Mouse (Mus musculus) forebrain, embryonic 13.5 days (tissue): ENCODE measurements around the gene Elmsan1. TPM values are rescaled to one million over a fixed set of nuclear protein-coding genes. Genes with fewer than 3 reads are reported as not detected.
"Not testable (repeated sequence)": the region's sequence is repeated elsewhere in the genome, so short reads cannot be mapped to it uniquely, and the experiment has no call there.

Source experiments
- ATAC-seq: fragments of 200-750 bp; cut with Nextera tagmentation; 2 replicates; pipeline ENCODE4 v1.8.0; 2017
- H3K27ac ChIP-seq: fragments of 300-500 bp; sonication (generic); 2 replicates; pipeline ENCODE4 v1.5.1; 2015; ENCODE audit warnings: inconsistent platforms, mild to moderate bottlenecking, moderate library complexity
- H3K27me3 ChIP-seq: fragments of 300-500 bp; sonication (generic); 2 replicates; pipeline ENCODE4 v1.6.1; 2015; ENCODE audit warnings: mild to moderate bottlenecking, inconsistent platforms
- H3K36me3 ChIP-seq: fragments of 300-500 bp; sonication (generic); 2 replicates; pipeline ENCODE4 v1.6.1; 2015; ENCODE audit warnings: mild to moderate bottlenecking, inconsistent platforms; ENCODE audit not compliant: poor library complexity, severe bottlenecking
- H3K4me1 ChIP-seq: fragments of 300-500 bp; sonication (generic); 2 replicates; pipeline ENCODE4 v1.6.1; 2015; ENCODE audit warnings: inconsistent platforms
- H3K4me2 ChIP-seq: fragments of 300-500 bp; sonication (generic); 2 replicates; pipeline ENCODE4 v1.6.1; 2015; ENCODE audit warnings: inconsistent platforms, mild to moderate bottlenecking, moderate library complexity
- H3K4me3 ChIP-seq: fragments of 300-500 bp; sonication (generic); 2 replicates; pipeline ENCODE4 v1.5.1; 2015; ENCODE audit warnings: mild to moderate bottlenecking, inconsistent platforms
- H3K9ac ChIP-seq: fragments of 300-500 bp; sonication (generic); 2 replicates; pipeline ENCODE4 v1.6.1; 2015; ENCODE audit warnings: mild to moderate bottlenecking, inconsistent platforms
- H3K9me3 ChIP-seq: fragments of 300-500 bp; sonication (generic); replicated peaks from 2 replicates; pipeline ENCODE4 v1.6.1; 2016; ENCODE audit warnings: inconsistent platforms
- WGBS: fragments of 180-500 bp; shearing (Covaris S2); methylation state at CpG from one replicate; pipeline ENCODE4 v1.1.7; 2015; 5-methylcytosine and 5-hydroxymethylcytosine counted together
- polyA plus RNA-seq: library from polyadenylated mRNA; unstranded; fragments of >200 nt; fragmentation: Nextera tagmentation; extraction: Ambion mirVana; gene quantifications from 2 replicates; pipeline ENCODE4 v1.2.1, GENCODE M21; 2015

Elmsan1 gene
- polyA plus RNA-seq = 5.0 and 5.6 TPM in 2 replicates

DNA sequence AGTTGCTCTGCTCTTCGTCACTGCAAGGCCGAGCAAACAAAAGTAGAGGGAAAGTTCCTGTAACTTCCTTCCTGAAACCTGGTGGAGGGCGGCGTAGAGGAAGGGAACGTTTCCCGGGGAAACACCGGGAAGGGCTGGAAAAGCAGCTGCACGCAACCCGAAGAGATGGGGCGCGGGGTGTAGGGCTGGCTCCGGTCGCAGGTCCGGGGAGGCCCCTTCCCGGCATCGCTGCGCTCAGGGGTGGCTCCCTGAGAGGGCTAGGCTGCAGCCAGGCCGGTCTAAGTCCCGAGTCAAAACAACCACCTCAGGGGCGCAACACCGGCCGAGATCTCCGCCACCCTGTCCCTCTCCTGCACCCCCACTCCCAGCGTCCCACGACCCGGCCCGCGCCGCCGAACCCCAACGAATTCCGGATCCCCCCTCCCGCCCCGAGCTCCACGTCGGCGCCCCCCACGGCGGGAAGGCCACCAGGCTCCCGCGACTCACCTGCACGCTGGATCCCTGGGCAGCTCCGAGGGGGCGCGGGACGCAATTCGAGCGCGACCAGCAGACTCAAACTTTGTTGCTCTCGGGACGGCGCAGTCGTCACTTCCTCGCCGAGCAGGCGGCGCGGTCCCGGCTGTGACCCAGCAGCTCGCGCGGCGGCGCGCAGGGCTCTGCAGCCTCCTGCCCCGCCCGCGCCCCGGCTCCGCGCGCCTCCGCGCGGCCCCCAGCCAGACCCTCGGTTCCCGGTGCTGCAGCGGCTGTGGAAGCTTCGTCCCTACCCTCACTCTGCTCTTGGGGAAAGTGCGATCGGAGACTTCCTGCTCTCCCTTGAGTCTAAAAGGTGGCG, at the start of gene Elmsan1:
Elmsan1 (minus strand) TSS at position 593 of the 832 bp plus-strand sequence.
- Histone ChIP-seq H3K9me3 (no peaks in the 10 kb centered on the region), H3K9ac (peak within 1 kb of the TSS; percentile 82), H3K4me3 (peak within 1 kb of the TSS; percentile 71), H3K27ac (peak within 1 kb of the TSS; percentile 76), H3K4me2 (peak within 1 kb of the TSS; percentile 97), H3K4me1 (peaks cover 71% of the 10 kb centered on the region), H3K27me3 (no peaks in the 10 kb centered on the region), H3K36me3 (no peaks in the 10 kb centered on the region)
- peak; percentile 65 for ATAC-seq
- under 1% methylated on average over 66 of the region's 82 CpGs for WGBS

- Histone ChIP-seq H3K9me3 (peaks cover 4% of the 10 kb centered on the region; the same call in 1 of the 2 replicates), H3K4me1 (no peaks in the 10 kb centered on the region), H3K4me2 (no peak overlapping the region), H3K27ac (no peak overlapping the region), H3K27me3 (no peaks in the 10 kb centered on the region), H3K9ac (no peak overlapping the region), H3K36me3 (no peaks in the 10 kb centered on the region), H3K4me3 (no peak overlapping the region)
- WGBS = 80% methylated on average over 2 of the region's 2 CpGs
- no peak for ATAC-seq
Measured at GRCm38 (mm10) chr12:84267264-84267663, 48.6 kb upstream of the Elmsan1 start.

- H3K36me3 ChIP-seq = no peaks in the 10 kb centered on the region
- peaks cover 4% of the 10 kb centered on the region; the same call in 1 of the 2 replicates for H3K9me3 ChIP-seq
- no peak overlapping the region for H3K27ac ChIP-seq
- no peaks in the 10 kb centered on the region for H3K27me3 ChIP-seq
- no peak overlapping the region for H3K4me2 ChIP-seq
- no peak overlapping the region for H3K9ac ChIP-seq
- H3K4me3 ChIP-seq = no peak overlapping the region
- no peaks in the 10 kb centered on the region for H3K4me1 ChIP-seq
- WGBS = 51% methylated on average over 7 of the region's 7 CpGs
- ATAC-seq = no peak
Measured at GRCm38 (mm10) chr12:84260363-84260762, 41.7 kb upstream of the Elmsan1 start.

DNA sequence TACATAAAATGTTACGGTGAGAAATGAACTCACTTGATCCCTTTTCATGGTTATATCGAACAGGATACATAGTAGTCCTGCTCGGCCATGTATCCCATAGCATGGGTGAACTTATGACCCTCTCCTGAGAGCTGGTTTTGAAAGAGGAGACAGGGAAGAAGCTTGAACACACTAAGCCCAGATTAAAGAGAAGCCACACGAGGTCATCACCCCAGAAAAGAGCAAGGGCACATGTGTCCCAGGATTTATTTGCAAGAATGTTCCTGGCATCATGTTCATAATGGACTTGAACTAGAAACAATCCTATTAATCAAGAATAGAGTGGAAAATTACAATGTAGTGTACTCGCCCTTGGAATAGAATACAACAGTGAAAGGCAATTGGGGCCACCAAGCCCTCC, 36.2 kb upstream of the Elmsan1 start:
- no peaks in the 10 kb centered on the region for H3K9me3 ChIP-seq
- no peaks in the 10 kb centered on the region for H3K27me3 ChIP-seq
- no peak for ATAC-seq
- no peaks in the 10 kb centered on the region for H3K4me1 ChIP-seq
- no peak overlapping the region for H3K9ac ChIP-seq
- H3K27ac ChIP-seq = no peak overlapping the region
- H3K4me3 ChIP-seq = no peak overlapping the region
- H3K36me3 ChIP-seq = no peaks in the 10 kb centered on the region
- 78% methylated on average over 5 of the region's 5 CpGs for WGBS
- no peak overlapping the region for H3K4me2 ChIP-seq

DNA sequence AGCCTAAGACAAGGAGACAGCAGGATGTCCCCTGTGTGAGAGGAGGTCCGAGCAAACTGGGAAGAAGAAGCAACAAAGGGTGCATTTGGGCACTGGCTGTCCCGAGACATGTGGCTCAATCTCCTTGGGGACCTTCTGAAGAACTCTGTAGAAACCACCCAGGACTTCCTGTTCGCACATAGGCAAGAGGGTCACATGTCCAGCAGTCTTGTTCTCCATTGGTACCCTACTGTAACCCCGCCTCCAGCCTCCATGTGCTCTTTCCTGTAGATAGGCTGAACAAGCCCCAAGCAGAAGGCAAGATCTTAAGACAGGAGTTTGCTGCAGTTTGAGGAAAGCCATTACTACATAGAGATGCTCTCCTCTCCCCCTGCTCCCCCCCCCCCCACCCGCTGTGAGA, 34.1 kb upstream of the Elmsan1 start:
- no peak overlapping the region for H3K9ac ChIP-seq
- no peaks in the 10 kb centered on the region for H3K27me3 ChIP-seq
- no peaks in the 10 kb centered on the region for H3K36me3 ChIP-seq
- WGBS = 87% methylated on average over 5 of the region's 5 CpGs
- H3K4me2 ChIP-seq = no peak overlapping the region
- H3K4me1 ChIP-seq = no peaks in the 10 kb centered on the region
- no peak for ATAC-seq
- no peak overlapping the region for H3K27ac ChIP-seq
- H3K9me3 ChIP-seq = no peaks in the 10 kb centered on the region
- no peak overlapping the region for H3K4me3 ChIP-seq

- 7% methylated on average over 3 of the region's 3 CpGs for WGBS
- Histone ChIP-seq H3K27me3 (no peaks in the 10 kb centered on the region), H3K4me3 (no peak overlapping the region), H3K9ac (no peak overlapping the region), H3K4me1 (no peaks in the 10 kb centered on the region), H3K4me2 (no peak overlapping the region), H3K27ac (no peak overlapping the region), H3K9me3 (no peaks in the 10 kb centered on the region), H3K36me3 (no peaks in the 10 kb centered on the region)
- ATAC-seq = no peak
Measured at GRCm38 (mm10) chr12:84249217-84249616, 30.5 kb upstream of the Elmsan1 start.

GRCm38 (mm10) chr12:84245683-84246082, 27.0 kb upstream of the Elmsan1 start:
- Histone ChIP-seq H3K27ac (no peak overlapping the region), H3K4me3 (no peak overlapping the region), H3K4me2 (no peak overlapping the region), H3K9ac (no peak overlapping the region), H3K9me3 (no peaks in the 10 kb centered on the region), H3K27me3 (no peaks in the 10 kb centered on the region), H3K4me1 (no peaks in the 10 kb centered on the region), H3K36me3 (no peaks in the 10 kb centered on the region)
- WGBS = 56% methylated on average over 5 of the region's 5 CpGs
- no peak for ATAC-seq

DNA sequence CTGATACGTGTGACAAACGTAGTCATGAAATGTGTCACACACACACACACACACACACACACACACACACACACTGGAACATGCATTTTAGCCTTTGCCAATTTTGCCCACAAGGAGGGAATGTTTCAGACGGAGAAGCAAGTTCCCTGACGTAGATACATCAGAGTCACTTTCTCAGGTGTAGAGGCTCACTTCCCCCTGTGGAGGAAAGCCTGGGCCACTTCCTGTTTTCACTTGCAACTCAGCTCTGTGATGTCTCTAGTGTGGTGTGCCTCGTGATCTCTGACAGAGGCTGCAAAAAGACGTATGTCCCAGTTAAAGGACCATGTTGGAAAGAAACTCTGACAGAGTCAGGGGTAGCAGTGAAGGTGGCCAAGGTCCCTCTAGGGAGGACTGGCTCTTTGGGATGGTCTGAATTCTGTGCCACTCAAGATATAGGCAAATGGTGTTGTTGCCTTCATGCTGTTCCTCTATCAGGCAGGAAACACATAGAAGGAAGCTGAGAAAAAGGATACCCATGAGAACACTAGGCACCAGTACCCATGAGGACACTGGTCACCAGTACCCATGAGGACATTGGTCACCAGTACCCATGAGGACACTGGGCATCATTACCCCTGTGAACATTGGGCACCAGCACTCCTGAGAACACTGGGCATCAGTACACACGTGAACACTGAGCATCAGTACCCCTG, 24.5 kb upstream of the Elmsan1 start:
- Histone ChIP-seq H3K9ac (no peak overlapping the region), H3K4me3 (no peak overlapping the region), H3K4me1 (no peaks in the 10 kb centered on the region), H3K4me2 (no peak overlapping the region), H3K27me3 (no peaks in the 10 kb centered on the region), H3K27ac (no peak overlapping the region), H3K36me3 (no peaks in the 10 kb centered on the region), H3K9me3 (no peaks in the 10 kb centered on the region)
- 89% methylated on average over 7 of the region's 7 CpGs for WGBS
- no peak for ATAC-seq

DNA sequence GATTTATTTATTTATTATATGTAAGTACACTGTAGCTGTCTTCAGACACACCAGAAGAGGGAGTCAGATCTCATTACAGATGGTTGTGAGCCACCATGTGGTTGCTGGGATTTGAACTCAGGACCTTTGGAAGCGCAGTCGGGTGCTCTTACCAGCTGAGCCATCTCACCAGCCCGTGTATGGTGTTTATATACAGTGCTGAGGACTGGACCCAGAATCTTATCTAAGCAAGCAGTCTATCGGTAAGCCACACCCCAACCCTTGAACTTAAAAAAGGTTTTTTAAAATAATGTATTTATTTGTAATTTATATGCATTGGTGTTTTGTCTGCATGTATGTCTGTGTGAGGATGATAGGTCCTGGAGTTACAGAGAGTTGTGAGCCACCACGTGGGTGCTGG, 18.4 kb upstream of the Elmsan1 start:
- not testable (repeated sequence) for H3K9ac ChIP-seq, H3K4me3 ChIP-seq, H3K4me2 ChIP-seq, H3K27ac ChIP-seq, ATAC-seq, H3K27me3 ChIP-seq, H3K9me3 ChIP-seq, H3K4me1 ChIP-seq, H3K36me3 ChIP-seq
- WGBS = 92% methylated on average over 5 of the region's 5 CpGs

DNA sequence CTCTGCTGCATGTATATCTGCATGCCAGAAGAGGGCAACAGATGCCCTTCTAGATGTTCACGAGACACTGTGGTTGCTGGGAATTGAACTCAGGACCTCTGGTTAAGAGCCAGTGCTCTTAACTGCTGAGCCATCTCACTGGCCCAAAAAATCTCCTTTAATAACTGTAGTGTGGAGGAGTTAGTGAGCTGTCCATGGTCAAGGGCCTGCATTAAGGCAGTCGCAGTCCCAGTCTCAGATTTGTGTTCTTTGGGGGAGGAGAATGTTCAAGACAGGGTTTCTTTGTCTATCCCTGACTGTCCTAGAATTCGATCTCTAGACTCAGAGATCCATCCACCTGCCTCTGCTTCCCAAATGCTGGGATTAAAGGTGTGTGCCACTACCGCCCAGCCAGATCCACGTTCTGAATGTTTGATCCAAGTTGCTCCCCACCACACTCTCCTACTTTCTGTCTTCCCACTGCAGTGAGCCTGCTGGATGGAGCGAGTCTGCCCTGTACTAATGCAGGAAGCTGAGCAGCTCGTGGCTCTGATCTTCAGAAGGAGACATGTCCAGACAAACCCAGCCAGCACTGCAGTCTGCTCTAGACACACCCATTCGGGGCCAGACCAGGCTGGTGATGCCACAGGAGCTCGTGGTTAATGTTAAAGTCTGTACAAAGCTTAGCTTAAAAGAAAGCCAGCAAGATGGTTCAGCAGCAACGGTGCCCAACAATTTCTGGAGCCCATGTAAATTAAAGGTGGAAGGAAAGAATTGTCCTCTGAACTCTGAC, 17.5 kb upstream of the Elmsan1 start:
- ATAC-seq = no peak
- Histone ChIP-seq H3K36me3 (no peaks in the 10 kb centered on the region), H3K27me3 (no peaks in the 10 kb centered on the region), H3K4me2 (no peak overlapping the region), H3K4me3 (no peak overlapping the region), H3K4me1 (no peaks in the 10 kb centered on the region), H3K9ac (no peak overlapping the region), H3K27ac (no peak overlapping the region), H3K9me3 (no peaks in the 10 kb centered on the region)
- WGBS = 85% methylated on average over 10 of the region's 10 CpGs

GRCm38 (mm10) chr12:84235577-84235976, 16.9 kb upstream of the Elmsan1 start:
- Histone ChIP-seq H3K27me3 (no peaks in the 10 kb centered on the region), H3K36me3 (no peaks in the 10 kb centered on the region), H3K9ac (no peak overlapping the region), H3K4me2 (no peak overlapping the region), H3K27ac (no peak overlapping the region), H3K9me3 (no peaks in the 10 kb centered on the region), H3K4me3 (no peak overlapping the region), H3K4me1 (no peaks in the 10 kb centered on the region)
- ATAC-seq = no peak
- WGBS = 97% methylated on average over 6 of the region's 6 CpGs
